In the genomic region with DNA sequence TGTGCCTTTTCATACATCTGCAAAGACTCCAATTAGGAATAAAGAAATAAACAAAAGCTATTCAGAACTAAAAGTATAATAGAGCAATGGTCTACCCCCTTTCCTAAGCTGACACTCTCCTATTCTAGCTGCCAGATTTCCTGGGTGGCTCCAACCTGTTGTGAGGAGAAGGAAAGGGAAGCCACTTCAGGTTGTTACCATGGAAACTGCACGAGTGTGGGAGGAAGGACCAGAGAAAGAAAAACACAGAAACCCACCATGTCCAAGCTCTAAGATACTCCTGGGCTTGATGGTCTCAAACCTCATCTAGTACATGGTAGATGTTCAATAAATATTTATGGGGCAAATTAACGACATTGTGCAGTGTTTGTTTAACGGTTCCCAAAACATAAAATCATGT, we compare ENCODE assay signal across 18 mouse cellular contexts.
A peak's percentile ranks its signal among the peaks of the same experiment; 100 is the strongest.
DNase-seq lines count a peak whose midpoint lies in the region; ATAC-seq and TF ChIP-seq lines count a peak whose summit lies in the region.
"Had no signal": no experiment of that assay in that cellular context is flagged by ENCODE, and none has a peak within 500 bp of the region (broad histone marks: within the 10 kb centered on the region; RNA-seq: fewer than 3 reads in every experiment).

No protein-coding gene starts in this region.

- peak; percentile 62 for DNase-seq in midbrain, embryonic 11.5 days (ENCODE audit: low spot score, missing footprints)
- no peak for DNase-seq in midbrain, embryonic 10.5 days (ENCODE audit: low spot score)
- peak; percentile 79 for DNase-seq in midbrain, embryonic 14.5 days
- DNase-seq in gastrocnemius, adult 2 months: no peak
- no peak for DNase-seq in gastrocnemius, postnatal 10 days
- DNase-seq: adrenal gland, adult 2 months; cerebellum, adult 9-10 months; heart, adult 18-20 months; kidney, adult 9 months; lung, adult 2 months; spleen, adult 18-20 months; thymus, postnatal 14 days had no signal

- H3K4me3 ChIP-seq in hindbrain, embryonic 16.5 days (ENCODE audit: low read length): no peak overlapping the region
- H3K4me3 ChIP-seq in hindbrain, embryonic 13.5 days: no peak overlapping the region
- H3K4me3 ChIP-seq in midbrain, embryonic 11.5 days (ENCODE audit: low read depth, low read length): no peak overlapping the region
- no peak overlapping the region for H3K4me3 ChIP-seq in midbrain, embryonic 10.5 days
- H3K4me3 ChIP-seq in forebrain, embryonic 12.5 days (replicated peaks): no peak overlapping the region
- no peak overlapping the region for H3K4me3 ChIP-seq in midbrain, embryonic 14.5 days (replicated peaks; ENCODE audit: low read depth, low read length)
- no peak overlapping the region for H3K4me3 ChIP-seq in gastrocnemius, adult 2 months
- H3K4me3 ChIP-seq: erythroblast, embryonic 14.5 days; heart, embryonic 15.5 days; left cerebral cortex, adult 2 months had no signal

- H3K27ac ChIP-seq in hindbrain, embryonic 16.5 days (ENCODE audit: low read depth, low read length): peak overlapping the region; percentile 44; the same call in 1 of the 2 replicates
- no peak overlapping the region for H3K27ac ChIP-seq in hindbrain, embryonic 13.5 days
- no peak overlapping the region for H3K27ac ChIP-seq in midbrain, embryonic 11.5 days (ENCODE audit: low read depth, low read length)
- H3K27ac ChIP-seq in midbrain, embryonic 10.5 days (replicated peaks): no peak overlapping the region
- no peak overlapping the region for H3K27ac ChIP-seq in forebrain, embryonic 12.5 days
- H3K27ac ChIP-seq in midbrain, embryonic 14.5 days (replicated peaks; ENCODE audit: low read depth, low read length): peak overlapping the region; percentile 42; the same call in 1 of the 2 replicates
- no peak overlapping the region for H3K27ac ChIP-seq in gastrocnemius, adult 2 months
- H3K27ac ChIP-seq: heart, embryonic 15.5 days; left cerebral cortex, adult 2 months had no signal

- no peaks in the 10 kb centered on the region for H3K36me3 ChIP-seq in hindbrain, embryonic 16.5 days (ENCODE audit: control insufficient read depth, insufficient read depth, low read length)
- H3K36me3 ChIP-seq in hindbrain, embryonic 13.5 days: no peaks in the 10 kb centered on the region
- no peaks in the 10 kb centered on the region for H3K36me3 ChIP-seq in midbrain, embryonic 11.5 days (ENCODE audit: control insufficient read depth, insufficient read depth, low read length)
- no peaks in the 10 kb centered on the region for H3K36me3 ChIP-seq in midbrain, embryonic 10.5 days
- no peaks in the 10 kb centered on the region for H3K36me3 ChIP-seq in forebrain, embryonic 12.5 days (replicated peaks)
- no peaks in the 10 kb centered on the region for H3K36me3 ChIP-seq in midbrain, embryonic 14.5 days (ENCODE audit: control insufficient read depth, insufficient read depth, low read length)
- H3K36me3 ChIP-seq: heart, embryonic 15.5 days had no signal

- intact Hi-C loops in gastrocnemius, adult 2 months (cut with DNase I): no loop called here

- no peak overlapping the region for H3K9ac ChIP-seq in hindbrain, embryonic 16.5 days (ENCODE audit: low read depth, low read length)
- no peak overlapping the region for H3K9ac ChIP-seq in hindbrain, embryonic 13.5 days
- no peak overlapping the region for H3K9ac ChIP-seq in midbrain, embryonic 11.5 days (ENCODE audit: low read length)
- no peak overlapping the region for H3K9ac ChIP-seq in forebrain, embryonic 12.5 days
- no peak overlapping the region for H3K9ac ChIP-seq in midbrain, embryonic 14.5 days (replicated peaks; ENCODE audit: low read length)
- H3K9ac ChIP-seq: heart, embryonic 15.5 days had no signal

- peaks cover 8% of the 10 kb centered on the region for H3K4me1 ChIP-seq in hindbrain, embryonic 16.5 days (ENCODE audit: control insufficient read depth, insufficient read depth, low read depth, low read length)
- peaks cover 8% of the 10 kb centered on the region; the same call in 1 of the 2 replicates for H3K4me1 ChIP-seq in hindbrain, embryonic 13.5 days (replicated peaks)
- peaks cover 2% of the 10 kb centered on the region; the same call in 1 of the 2 replicates for H3K4me1 ChIP-seq in midbrain, embryonic 11.5 days (ENCODE audit: control insufficient read depth, insufficient read depth, low read length)
- H3K4me1 ChIP-seq in midbrain, embryonic 10.5 days: peaks cover 7% of the 10 kb centered on the region; the same call in 1 of the 2 replicates
- peaks cover 11% of the 10 kb centered on the region for H3K4me1 ChIP-seq in forebrain, embryonic 12.5 days
- H3K4me1 ChIP-seq in midbrain, embryonic 14.5 days (ENCODE audit: control insufficient read depth, insufficient read depth, low read length): peaks cover 18% of the 10 kb centered on the region
- H3K4me1 ChIP-seq: heart, embryonic 15.5 days had no signal

- ATAC-seq in hindbrain, embryonic 16.5 days: peak; percentile 75
- ATAC-seq in hindbrain, embryonic 13.5 days (ENCODE audit: low FRiP score): no peak
- no peak for ATAC-seq in midbrain, embryonic 11.5 days (ENCODE audit: low FRiP score)
- peak; percentile 49; the same call in 1 of the 2 replicates for ATAC-seq in forebrain, embryonic 12.5 days (ENCODE audit: low FRiP score)
- no peak for ATAC-seq in midbrain, embryonic 14.5 days (ENCODE audit: low FRiP score, low TSS enrichment)

- no peaks in the 10 kb centered on the region for H3K27me3 ChIP-seq in hindbrain, embryonic 16.5 days (replicated peaks; ENCODE audit: control insufficient read depth, insufficient read depth, low read length)
- H3K27me3 ChIP-seq in hindbrain, embryonic 13.5 days: no peaks in the 10 kb centered on the region
- H3K27me3 ChIP-seq in midbrain, embryonic 11.5 days (ENCODE audit: control insufficient read depth, insufficient read depth, low read length): no peaks in the 10 kb centered on the region
- H3K27me3 ChIP-seq in midbrain, embryonic 10.5 days (ENCODE audit: low read depth, poor library complexity, severe bottlenecking): no peaks in the 10 kb centered on the region
- H3K27me3 ChIP-seq in forebrain, embryonic 12.5 days: no peaks in the 10 kb centered on the region
- H3K27me3 ChIP-seq in midbrain, embryonic 14.5 days (ENCODE audit: control insufficient read depth, insufficient read depth, low read length): no peaks in the 10 kb centered on the region
- H3K27me3 ChIP-seq: heart, embryonic 15.5 days had no signal

- no peak for TF ChIP-seq CTCF in gastrocnemius, adult 2 months (IDR thresholded peaks at IDR 0.05)

- H3K9me3 ChIP-seq in hindbrain, embryonic 16.5 days (ENCODE audit: control insufficient read depth, low read length): no peaks in the 10 kb centered on the region
- H3K9me3 ChIP-seq in hindbrain, embryonic 13.5 days: no peaks in the 10 kb centered on the region
- H3K9me3 ChIP-seq in midbrain, embryonic 11.5 days (ENCODE audit: control insufficient read depth, low read length): no peaks in the 10 kb centered on the region
- no peaks in the 10 kb centered on the region for H3K9me3 ChIP-seq in midbrain, embryonic 10.5 days (replicated peaks)
- no peaks in the 10 kb centered on the region for H3K9me3 ChIP-seq in forebrain, embryonic 12.5 days
- H3K9me3 ChIP-seq in midbrain, embryonic 14.5 days (ENCODE audit: control insufficient read depth, low read length): no peaks in the 10 kb centered on the region
- H3K9me3 ChIP-seq: heart, embryonic 15.5 days had no signal

- 50% methylated on average over 3 of the region's 3 CpGs for WGBS in hindbrain, embryonic 16.5 days
- WGBS in hindbrain, embryonic 13.5 days: 52% methylated on average over 3 of the region's 3 CpGs
- 67% methylated on average over 3 of the region's 3 CpGs for WGBS in midbrain, embryonic 11.5 days
- WGBS in midbrain, embryonic 10.5 days: 66% methylated on average over 3 of the region's 3 CpGs
- 48% methylated on average over 3 of the region's 3 CpGs for WGBS in forebrain, embryonic 12.5 days
- WGBS in midbrain, embryonic 14.5 days: 55% methylated on average over 3 of the region's 3 CpGs

- H3K4me2 ChIP-seq in hindbrain, embryonic 16.5 days (ENCODE audit: low read length): no peak overlapping the region
- H3K4me2 ChIP-seq in hindbrain, embryonic 13.5 days: no peak overlapping the region
- H3K4me2 ChIP-seq in midbrain, embryonic 11.5 days: no peak overlapping the region
- H3K4me2 ChIP-seq in forebrain, embryonic 12.5 days: no peak overlapping the region
- no peak overlapping the region for H3K4me2 ChIP-seq in midbrain, embryonic 14.5 days (ENCODE audit: low read length)
- H3K4me2 ChIP-seq: heart, embryonic 15.5 days had no signal

Comparison
In these comparisons a context has a peak if more than half of its experiments do, and no peak if none do; other contexts are left out.
1. ATAC-seq: peak in hindbrain, embryonic 16.5 days (single experiment) and forebrain, embryonic 12.5 days (single experiment); none in hindbrain, embryonic 13.5 days (single experiment), midbrain, embryonic 11.5 days (single experiment) and midbrain, embryonic 14.5 days (single experiment).
2. H3K27ac ChIP-seq: peak in hindbrain, embryonic 16.5 days (single experiment) and midbrain, embryonic 14.5 days (single experiment); none in hindbrain, embryonic 13.5 days (single experiment), midbrain, embryonic 11.5 days (single experiment), midbrain, embryonic 10.5 days (single experiment), forebrain, embryonic 12.5 days (single experiment) and gastrocnemius, adult 2 months (single experiment).
3. DNase-seq: peak in midbrain, embryonic 11.5 days (single experiment) and midbrain, embryonic 14.5 days (single experiment); none in midbrain, embryonic 10.5 days (single experiment), gastrocnemius, adult 2 months (single experiment) and gastrocnemius, postnatal 10 days (single experiment).